Mouse (Mus musculus): ENCODE data around the gene Ggt6.
"Not testable (repeated sequence)": the region's sequence is repeated elsewhere in the genome, so short reads cannot be mapped to it uniquely, and the experiment has no call there.

Gene Ggt6

DNA sequence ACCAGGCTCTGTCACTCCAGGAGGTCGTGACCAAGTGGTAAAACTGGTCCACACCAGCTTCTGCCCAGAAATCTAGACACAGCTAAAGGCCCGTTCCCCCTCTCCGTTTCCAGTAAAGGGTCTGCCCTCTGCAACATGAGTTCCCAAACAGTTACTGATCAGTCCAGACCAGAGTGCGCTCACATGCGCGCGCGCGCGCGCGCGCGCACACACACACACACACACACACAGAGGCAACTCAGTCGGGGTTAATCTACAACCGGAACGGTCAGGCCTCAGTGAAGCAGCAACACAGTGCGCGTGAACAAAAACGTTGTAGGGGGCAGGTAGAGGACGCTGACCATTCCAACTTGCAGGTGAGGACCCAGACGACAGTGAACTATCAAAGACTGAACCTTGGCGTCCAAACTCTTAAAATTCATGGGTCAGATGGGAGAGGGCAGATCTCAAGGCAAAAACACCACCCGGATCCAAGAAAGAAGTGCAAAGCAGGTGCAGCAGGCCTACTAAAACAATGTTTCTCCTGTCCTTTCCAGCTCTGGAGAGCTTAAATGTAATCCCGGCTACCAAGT is 24.7 kb upstream of the Ggt6 start:
- DNase-seq (ENCODE audit: extremely low spot score, low spot score): peak; percentile 30

- peak; percentile 86 for DNase-seq (ENCODE audit: extremely low spot score, low spot score)
These were observed 24.0 kb upstream of the Ggt6 start, which contains the start of gene Smtnl2 for GRCm38 (mm10) chr11:72411093-72411921. TSS of gene Smtnl2 (minus strand) at chr11:72411713.

GRCm38 (mm10) chr11:72411945-72412344 is 23.4 kb upstream of the Ggt6 start:
- DNase-seq (ENCODE audit: extremely low spot score, low spot score): no peak

DNA sequence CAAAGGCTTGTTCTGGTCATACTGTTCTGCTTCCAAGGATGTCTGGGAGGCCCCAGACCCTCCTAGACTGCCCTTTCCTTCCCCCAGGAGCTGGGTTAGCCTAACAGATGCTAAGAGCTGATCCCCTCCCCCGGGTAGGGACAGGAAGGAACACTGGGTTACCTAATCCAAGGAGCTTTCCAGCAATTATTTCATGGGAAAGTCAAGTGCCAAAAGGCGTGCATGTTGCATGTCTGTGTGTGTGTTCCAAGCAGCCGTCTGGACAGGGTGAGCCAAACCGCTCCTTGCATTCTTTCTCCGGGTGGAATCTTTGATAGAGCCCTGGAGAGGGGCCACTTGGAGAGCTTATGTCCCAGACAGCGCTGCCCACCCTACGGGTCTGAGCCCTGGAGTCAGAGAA is 22.3 kb upstream of the Ggt6 start:
- no peak for DNase-seq (ENCODE audit: extremely low spot score, low spot score)

DNA sequence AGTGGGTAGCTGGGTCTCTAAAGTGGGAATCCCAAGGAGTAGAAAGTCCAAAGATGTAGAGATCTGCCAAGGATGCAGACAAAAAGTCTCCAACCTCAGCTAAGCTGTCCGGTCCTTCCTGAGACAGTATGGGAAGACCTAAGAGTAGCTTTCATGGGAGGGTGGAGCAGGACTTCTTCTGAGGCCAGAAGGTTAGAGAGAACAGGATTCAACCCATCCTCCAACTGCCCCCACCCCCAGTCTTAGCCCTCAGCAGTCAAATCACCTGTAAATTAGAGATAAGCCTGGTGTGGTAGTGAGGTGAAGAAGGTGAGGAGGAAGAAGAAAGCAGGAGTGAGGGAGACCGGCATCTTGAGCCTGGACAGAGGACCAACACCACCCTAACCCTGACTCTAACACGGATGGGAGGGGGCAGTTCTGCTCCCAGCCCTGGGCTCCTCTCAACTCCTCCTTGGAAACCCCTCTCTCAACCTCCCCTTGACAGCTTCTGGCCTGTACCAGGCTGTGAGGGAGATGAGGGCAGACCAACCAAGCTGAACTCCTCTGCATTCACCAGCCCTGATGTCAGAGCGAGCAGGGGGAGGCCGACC is 21.6 kb upstream of the Ggt6 start:
- no peak for DNase-seq (ENCODE audit: extremely low spot score, low spot score)

GRCm38 (mm10) chr11:72415155-72415554 is 20.2 kb upstream of the Ggt6 start:
- DNase-seq (ENCODE audit: extremely low spot score, low spot score): no peak

DNA sequence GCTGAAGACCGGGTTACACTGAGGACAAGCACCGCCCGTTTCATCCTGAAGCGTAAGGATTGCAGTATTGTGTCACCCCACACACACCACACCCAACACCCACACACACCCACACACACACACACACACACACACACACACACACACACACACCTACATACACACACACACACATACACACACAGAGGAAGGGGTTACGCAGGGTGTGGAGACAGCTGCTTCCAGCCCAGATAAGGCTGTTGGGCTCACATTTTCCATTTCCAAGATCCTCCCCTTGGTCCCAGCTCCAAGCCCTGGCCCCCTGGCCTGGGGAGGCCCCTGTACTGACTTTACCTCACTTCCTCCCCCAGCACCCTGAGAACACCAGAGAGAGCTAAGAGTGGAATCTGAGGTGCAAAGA is 18.7 kb upstream of the Ggt6 start:
- no peak for DNase-seq (ENCODE audit: extremely low spot score, low spot score)

DNA sequence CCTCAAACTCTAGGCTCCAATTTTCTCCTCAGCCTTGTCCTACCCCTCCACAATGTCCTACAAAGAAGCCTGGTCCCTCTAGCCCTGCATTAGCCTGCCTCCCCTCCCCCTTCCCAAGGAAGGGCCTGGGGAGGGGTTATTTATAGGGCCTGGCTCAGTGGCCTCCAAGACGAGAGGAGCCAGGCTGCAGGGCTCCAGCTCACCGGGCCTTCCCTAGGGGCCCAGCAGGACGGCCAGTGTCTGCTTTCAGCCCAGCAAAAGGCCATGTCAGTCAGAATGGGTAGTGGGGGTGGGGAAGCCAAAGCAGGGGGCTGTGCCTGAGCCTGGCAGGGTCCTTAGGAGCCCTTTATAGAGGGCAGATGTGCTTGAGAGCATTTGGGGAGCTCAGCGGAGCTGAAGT is 17.9 kb upstream of the Ggt6 start:
- DNase-seq (ENCODE audit: extremely low spot score, low spot score): no peak

DNA sequence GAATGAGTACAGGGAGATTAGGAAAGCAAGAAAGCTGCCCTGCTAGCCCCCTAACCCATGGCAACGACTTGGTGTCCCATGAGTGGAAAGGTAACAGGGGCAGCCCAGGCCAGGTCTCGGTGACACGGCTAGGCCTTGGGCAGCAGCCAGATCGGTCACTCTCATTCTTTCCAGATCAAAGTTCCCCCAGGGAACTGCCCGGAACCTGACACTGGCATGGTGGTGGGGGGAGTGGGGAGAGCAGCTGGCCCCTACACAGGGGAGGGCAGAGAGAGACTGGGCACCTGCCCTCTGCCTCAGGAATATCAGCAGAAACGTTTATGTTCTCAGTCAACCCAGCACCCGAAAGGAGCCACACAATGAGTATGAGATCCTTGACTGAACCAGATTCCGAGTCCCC is 17.1 kb upstream of the Ggt6 start:
- no peak for DNase-seq (ENCODE audit: extremely low spot score, low spot score)

DNA sequence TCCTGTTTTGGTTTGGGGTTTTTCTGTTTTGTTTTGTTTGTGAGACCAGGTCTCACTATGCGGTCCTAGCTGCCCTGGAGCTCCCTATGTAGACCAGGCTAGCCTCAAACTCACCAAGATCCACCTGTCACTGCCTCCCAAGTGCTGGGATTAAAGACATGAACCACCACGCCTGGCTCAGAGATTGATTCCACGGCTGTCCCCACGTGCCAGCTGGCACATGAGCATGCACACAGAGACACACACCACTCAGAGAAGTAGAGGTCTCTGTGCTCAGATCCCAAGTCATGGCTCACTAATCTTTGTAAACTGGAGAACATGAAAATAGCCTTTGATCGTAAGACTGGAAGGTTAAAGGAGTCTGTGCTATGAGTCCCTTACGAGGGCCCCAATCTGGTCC is 16.3 kb upstream of the Ggt6 start:
- no peak for DNase-seq (ENCODE audit: extremely low spot score, low spot score)

DNA sequence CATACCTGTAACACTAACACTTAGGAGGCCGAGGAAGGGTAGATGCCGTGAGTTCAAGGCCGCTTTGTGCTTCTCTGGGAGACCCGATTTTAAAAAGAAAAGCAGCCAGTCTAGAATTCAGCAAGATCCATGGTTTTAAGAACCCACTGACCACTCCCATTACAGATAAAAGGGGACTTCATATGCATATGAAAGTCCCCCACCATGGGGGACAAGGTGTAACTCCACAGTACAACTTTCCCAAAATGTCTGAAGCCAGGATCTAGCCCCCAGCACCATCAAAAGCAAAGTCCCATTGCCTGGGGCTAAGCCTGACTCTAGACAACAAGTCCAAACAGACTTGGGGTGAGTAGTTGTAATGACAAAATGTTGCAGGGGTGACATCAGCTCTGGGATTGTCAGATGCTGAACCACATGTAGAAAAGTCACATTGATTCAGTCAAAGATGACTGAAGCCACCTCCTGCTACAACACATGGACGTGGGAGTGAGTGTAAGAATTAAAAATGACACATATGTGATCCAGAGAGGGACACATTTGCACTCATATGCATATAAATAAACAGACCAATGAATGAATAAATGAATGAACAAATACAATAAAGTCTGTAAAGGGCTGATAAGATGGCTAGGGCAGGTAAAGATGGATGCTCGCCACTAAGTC is 14.7 kb upstream of the Ggt6 start:
- no peak for DNase-seq (ENCODE audit: extremely low spot score, low spot score)

DNA sequence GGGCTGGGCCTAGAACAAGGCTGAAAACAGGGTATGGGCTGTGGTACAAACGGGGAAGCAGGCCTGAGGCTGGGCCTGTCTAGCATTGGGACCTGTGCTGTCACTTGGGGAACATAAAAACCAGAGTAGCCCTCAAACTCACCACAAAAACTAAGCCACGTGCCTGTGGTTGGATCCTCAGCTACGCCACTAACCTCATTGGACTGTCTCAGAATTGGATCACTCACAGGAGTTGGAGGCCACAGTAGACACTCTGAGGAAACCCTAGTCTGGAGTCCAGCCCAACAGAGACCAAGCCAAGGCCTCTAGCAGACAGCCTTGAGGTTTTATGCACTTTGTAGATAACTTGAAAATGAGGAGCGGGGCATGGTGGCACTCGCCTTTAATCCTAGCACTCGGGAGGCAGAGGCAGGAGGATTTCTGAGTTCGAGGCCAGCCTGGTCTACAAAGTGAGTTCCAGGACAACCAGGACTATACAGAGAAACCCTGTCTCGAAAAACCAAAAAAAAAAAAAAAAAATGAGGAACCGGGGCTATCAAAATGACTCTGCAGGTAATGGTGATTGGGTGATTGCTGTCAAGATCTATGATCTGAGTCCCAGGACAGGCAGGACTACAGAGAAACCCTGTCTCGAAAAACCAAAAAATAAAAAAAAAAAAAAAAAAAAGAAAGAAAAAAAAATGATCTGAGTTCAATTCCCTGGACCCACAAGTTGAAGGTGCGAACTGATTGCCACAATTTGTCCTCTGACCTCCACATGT is 13.6 kb upstream of the Ggt6 start:
- DNase-seq (ENCODE audit: extremely low spot score, low spot score): no peak

DNA sequence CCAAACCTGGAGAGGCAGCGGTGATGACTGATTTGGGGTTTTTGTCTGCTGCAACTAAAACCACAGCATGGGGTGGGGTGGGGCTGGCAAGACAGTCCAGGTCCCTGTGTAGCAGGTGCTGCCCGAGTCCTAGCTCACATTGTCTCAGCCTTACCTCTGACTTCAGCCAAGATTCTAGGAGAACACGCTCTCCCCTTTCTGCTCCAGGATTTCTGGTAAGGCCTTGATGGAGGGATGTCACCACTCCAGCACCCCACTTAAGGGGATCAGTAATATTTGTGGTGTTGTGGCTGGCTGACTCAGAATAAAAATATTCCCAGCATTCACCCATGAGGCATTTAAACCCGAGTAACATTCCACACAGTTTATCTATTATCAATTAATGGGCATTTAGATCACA is 11.6 kb upstream of the Ggt6 start:
- no peak for DNase-seq (ENCODE audit: extremely low spot score, low spot score)

- no peak for DNase-seq (ENCODE audit: extremely low spot score, low spot score)
These were observed 10.1 kb upstream of the Ggt6 start for GRCm38 (mm10) chr11:72425201-72425600.

DNA sequence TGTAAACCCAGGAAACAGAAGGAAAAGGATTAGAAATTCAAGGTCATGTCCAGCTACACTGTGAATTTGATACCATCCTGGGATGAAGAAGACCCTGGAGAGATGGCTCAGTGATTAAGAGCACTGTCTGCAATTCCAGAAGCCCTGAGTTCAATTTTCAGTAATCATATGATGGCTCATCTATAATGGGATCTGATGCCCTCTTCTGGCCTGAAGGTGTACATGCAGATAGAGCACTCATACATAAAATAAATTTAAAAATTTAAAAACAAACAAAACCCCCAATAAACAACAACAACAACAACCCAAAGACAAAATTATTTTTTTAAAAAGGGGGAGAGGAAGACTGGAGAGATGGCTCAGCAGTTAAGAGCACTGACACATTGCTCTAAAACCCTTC is 8.4 kb upstream of the Ggt6 start:
- DNase-seq (ENCODE audit: extremely low spot score, low spot score): no peak

DNA sequence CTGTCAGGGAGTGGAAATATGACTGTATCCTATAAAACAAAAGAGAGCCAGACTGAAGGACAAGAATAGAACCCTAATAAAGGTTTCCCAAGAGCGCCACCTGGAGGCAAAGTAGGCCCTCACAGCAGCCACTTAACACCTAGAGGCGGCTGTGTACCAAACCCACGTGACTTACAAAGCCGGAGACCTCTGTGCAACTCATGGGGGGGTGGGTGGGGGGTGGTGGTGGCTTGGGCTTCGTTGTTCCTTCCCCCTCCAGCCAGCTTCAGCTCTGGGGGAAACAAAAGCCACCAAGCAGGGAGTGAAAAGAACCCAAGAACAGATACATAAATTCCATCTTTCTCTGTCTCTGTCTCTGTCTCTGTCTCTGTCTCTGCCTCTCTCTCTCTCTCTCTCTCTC is 6.6 kb upstream of the Ggt6 start:
- peak; percentile 71 for DNase-seq (ENCODE audit: extremely low spot score, low spot score)

DNA sequence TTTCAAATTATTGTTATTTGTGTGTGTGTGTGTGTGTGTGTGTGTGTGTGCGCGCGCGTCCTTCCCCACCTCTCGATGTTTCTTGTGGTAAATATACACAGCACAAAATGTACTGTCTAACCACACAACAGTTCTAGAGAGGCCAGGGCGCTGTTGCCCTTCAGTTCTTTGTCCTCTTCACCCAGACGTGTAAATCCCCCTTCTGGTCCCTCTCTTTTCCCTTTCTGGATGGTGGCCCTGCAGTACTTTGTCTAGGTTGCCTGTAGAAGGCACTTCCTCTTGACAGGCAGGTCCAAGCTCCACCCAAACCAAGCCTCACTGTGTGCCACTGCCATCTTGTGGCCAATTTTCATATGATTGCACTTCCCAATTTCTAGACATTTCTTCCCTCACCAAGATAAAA is 6.0 kb upstream of the Ggt6 start:
- peak; percentile 72 for DNase-seq (ENCODE audit: extremely low spot score, low spot score)

DNA sequence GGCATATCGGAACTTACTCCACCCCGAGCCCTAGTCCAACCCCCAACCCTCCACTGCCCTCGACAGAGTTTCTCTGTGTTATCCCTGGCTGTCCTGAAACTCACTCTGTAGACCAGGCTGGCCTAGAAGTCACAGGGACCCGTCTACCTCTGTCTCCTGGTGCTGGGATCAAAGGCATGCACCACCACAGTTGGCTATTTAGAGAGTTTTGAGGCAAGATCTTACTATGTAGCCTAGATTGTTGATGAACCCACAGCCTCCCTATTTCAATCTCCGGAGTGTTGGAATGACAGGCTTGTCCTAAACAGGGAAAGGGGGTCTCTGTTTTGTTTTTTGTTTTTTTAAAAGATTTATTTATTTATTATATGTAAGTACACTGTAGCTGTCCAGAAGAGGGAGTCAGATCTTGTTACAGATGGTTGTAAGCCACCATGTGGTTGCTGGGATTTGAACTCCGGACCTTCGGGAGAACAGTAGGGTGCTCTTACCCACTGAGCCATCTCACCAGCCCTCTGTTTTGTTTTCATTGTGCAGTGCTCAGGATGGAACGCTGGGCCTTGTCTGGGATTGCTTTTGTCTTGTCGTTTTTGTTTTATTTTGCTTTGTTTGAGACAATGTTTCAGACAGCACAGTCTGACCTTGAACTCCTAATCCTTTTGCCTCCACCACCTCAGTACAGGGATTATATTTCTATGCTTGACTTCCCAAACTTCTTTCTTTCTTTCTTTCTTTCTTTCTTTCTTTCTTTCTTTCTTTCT is 4.8 kb upstream of the Ggt6 start:
- DNase-seq (ENCODE audit: extremely low spot score, low spot score): not testable (repeated sequence)

- DNase-seq (ENCODE audit: extremely low spot score, low spot score): no peak
These were observed 344 bp downstream of the Ggt6 start for GRCm38 (mm10) chr11:72435694-72436045.

DNA sequence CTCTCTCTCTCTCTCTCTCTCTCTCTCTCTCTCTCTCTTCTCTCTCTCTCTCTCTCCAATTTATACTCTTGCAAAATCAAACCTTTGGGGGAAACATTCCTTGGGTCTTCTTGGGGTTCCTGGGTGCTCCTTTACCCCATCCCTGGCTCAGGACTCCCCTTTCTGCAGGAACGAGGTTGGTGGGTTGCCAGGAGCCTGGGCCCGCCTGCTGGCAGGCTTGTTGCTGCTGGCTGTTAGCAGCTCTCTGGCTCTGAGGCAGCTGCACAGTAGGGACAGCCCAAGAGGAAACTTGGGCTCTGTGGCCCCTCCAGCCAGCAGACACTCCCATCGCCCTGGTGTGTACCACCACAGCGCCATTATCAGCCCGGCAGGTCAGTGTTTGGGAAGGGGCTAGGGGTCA is 945 bp downstream of the Ggt6 start:
- no peak for DNase-seq (ENCODE audit: extremely low spot score, low spot score)

Data from neural tube, embryonic 10.5 days (tissue).